Mouse (Mus musculus) spleen, adult 2 months (tissue): Measurements from ENCODE around the gene Hist2h2aa2.

ENCODE experiments used
- CTCF ChIP-seq: fragments of 200-500 bp; IDR thresholded peaks from 2 replicates; pipeline ENCODE4 v1.5.1; 2011; ENCODE audit warnings: mild to moderate bottlenecking, inconsistent platforms; ENCODE audit not compliant: insufficient read depth, insufficient read length, insufficient replicate concordance; ENCODE audit errors: extremely low read depth
- POLR2A ChIP-seq: fragments of 200-500 bp; IDR thresholded peaks from 2 replicates; pipeline ENCODE4 v1.6.1; 2011; ENCODE audit warnings: low read depth, low read length, inconsistent platforms

DNA sequence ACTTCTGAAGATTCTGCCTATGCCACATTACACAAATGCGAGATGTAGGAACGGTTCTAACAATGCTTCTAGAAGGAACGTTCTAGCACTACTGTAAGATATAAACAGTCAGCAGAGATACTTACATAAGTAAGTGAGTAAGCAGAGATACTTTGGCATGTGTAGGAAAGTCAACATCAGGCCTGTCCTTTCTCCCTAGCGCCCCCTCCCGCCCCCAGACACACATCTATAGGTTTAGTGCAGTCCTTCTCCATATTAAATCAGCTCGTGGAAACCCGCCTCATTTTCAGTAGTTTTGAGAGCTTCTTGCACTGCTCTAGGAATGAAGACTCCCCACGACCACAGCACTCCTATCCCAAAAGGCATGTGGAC, 37.3 kb upstream of the Hist2h2aa2 start:
- TF ChIP-seq POLR2A (no peak), CTCF (no peak)
